Mouse (Mus musculus) lung, embryonic 15.5 days (tissue): ENCODE measurements around the gene Gm10197. TPM values are rescaled to one million over a fixed set of nuclear protein-coding genes. Genes with fewer than 3 reads are reported as not detected.
A peak's percentile ranks its signal among the peaks of the same experiment; 100 is the strongest.

Experiments used
- ATAC-seq: fragments of 200-750 bp; cut with Nextera tagmentation; 2 replicates; pipeline ENCODE4 v1.8.0; 2017; ENCODE audit warnings: moderate number of reproducible peaks, borderline replicate concordance; ENCODE audit not compliant: low FRiP score, low TSS enrichment; ENCODE audit errors: extremely low read depth
- H3K27ac ChIP-seq: fragments of 300-500 bp; sonication (generic); 2 replicates; pipeline ENCODE4 v1.5.1; 2015; ENCODE audit warnings: moderate library complexity, mild to moderate bottlenecking, inconsistent platforms
- H3K27me3 ChIP-seq: fragments of 300-500 bp; sonication (generic); 2 replicates; pipeline ENCODE4 v1.6.1; 2015; ENCODE audit warnings: inconsistent platforms
- H3K36me3 ChIP-seq: fragments of 300-500 bp; sonication (generic); 2 replicates; pipeline ENCODE4 v1.6.1; 2015; ENCODE audit warnings: inconsistent platforms
- H3K4me1 ChIP-seq: fragments of 300-500 bp; sonication (generic); 2 replicates; pipeline ENCODE4 v1.6.1; 2015; ENCODE audit warnings: inconsistent platforms
- H3K4me2 ChIP-seq: fragments of 300-500 bp; sonication (generic); 2 replicates; pipeline ENCODE4 v1.6.1; 2015; ENCODE audit warnings: inconsistent platforms, mild to moderate bottlenecking, moderate library complexity
- H3K4me3 ChIP-seq: fragments of 300-500 bp; sonication (generic); 2 replicates; pipeline ENCODE4 v1.5.1; 2015; ENCODE audit warnings: mild to moderate bottlenecking, inconsistent platforms
- H3K9ac ChIP-seq: fragments of 300-500 bp; sonication (generic); 2 replicates; pipeline ENCODE4 v1.6.1; 2015; ENCODE audit warnings: inconsistent platforms
- H3K9me3 ChIP-seq: fragments of 300-500 bp; sonication (generic); 2 replicates; pipeline ENCODE4 v1.6.1; 2016; ENCODE audit warnings: inconsistent platforms
- WGBS: fragments of 180-500 bp; shearing (Covaris S2); methylation state at CpG from one replicate; pipeline ENCODE4 v1.1.7; 2015; 5-methylcytosine and 5-hydroxymethylcytosine counted together
- polyA plus RNA-seq: library from polyadenylated mRNA; unstranded; fragments of >200 nt; fragmentation: Nextera tagmentation; extraction: Ambion mirVana; gene quantifications from 2 replicates; pipeline ENCODE4 v1.2.1, GENCODE M21; 2015

The Gm10197 gene
- polyA plus RNA-seq, 1 experiment from 2014 or later: 4.1 TPM

DNA sequence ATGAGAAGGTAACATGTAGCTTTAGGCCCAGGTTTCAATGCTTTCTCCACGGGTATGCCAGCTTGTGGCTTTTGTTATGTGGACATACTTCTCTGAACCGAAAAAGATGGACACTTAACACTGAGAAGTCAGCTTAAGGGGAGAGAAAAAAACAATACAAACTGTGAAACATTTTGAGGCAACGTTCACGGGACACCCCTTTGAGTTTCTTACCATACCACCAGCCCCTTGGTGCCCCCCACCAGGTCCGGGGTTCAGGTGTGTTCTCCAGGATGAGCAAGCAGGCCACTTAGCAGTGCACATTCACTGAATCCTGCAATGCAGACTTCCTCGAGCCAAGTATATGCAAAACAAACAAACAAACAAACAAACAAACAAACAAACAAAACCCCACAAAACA is 46.7 kb downstream of the Gm10197 start:
- Histone ChIP-seq H3K36me3 (no peaks in the 10 kb centered on the region), H3K9ac (no peak overlapping the region), H3K4me3 (no peak overlapping the region), H3K9me3 (no peaks in the 10 kb centered on the region), H3K4me2 (peak overlapping the region; percentile 69), H3K27me3 (no peaks in the 10 kb centered on the region), H3K27ac (no peak overlapping the region), H3K4me1 (peaks cover 34% of the 10 kb centered on the region)
- no peak for ATAC-seq
- 50% methylated on average over 6 of the region's 6 CpGs for WGBS

DNA sequence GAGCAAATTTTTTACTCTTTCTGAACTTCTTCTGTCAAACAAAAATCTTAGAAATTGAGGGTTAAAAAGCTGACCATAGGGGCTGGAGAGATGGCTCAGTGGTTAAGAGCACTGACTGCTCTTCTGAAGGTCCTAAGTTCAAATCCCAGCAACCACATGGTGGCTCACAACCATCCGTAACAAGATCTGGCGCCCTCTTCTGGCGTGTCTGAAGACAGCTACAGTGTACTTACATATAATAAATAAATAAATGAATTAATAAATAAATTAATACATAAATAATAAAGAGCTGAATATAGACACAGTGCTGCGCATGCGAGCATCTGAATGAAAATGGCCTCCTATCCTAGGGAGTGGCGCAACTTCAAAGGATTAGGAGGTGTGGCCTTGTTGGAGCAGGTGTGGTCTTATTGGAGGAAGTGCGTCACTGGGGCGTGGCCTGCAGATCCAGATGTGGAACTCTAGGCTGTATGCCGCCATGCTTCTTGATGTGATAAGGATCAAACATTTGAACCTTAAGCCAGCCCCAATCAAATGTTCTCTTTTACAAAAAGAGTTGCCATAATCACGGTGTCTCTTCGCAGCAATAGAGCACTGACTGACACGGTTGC is 49.0 kb downstream of the Gm10197 start:
- Histone ChIP-seq H3K4me3 (no peak overlapping the region), H3K27me3 (no peaks in the 10 kb centered on the region), H3K9ac (no peak overlapping the region), H3K4me2 (no peak overlapping the region), H3K27ac (no peak overlapping the region), H3K36me3 (no peaks in the 10 kb centered on the region), H3K4me1 (peaks cover 41% of the 10 kb centered on the region), H3K9me3 (no peaks in the 10 kb centered on the region)
- ATAC-seq: no peak
- WGBS: 91% methylated on average over 12 of the region's 12 CpGs

Other genes with a start within 250 kb of the Gm10197 start
- gene Add3, start 231.3 kb downstream of the Gm10197 start, polyA plus RNA-seq: 106 and 109 TPM in 2 replicates
- 38.3 and 38.4 TPM in 2 replicates for gene Mxi1, start 61.2 kb downstream of the Gm10197 start, polyA plus RNA-seq
- 38.5 and 41.8 TPM in 2 replicates for gene Smndc1, start 18.8 kb upstream of the Gm10197 start, polyA plus RNA-seq
- 6.7 and 7.8 TPM in 2 replicates for gene Dusp5, start 157.3 kb upstream of the Gm10197 start, polyA plus RNA-seq
- gene Nutf2-ps1, start 217.3 kb upstream of the Gm10197 start, polyA plus RNA-seq: 402 and 410 TPM in 2 replicates
- gene Smc3, start 228.6 kb upstream of the Gm10197 start, polyA plus RNA-seq: 68.1 and 72.2 TPM in 2 replicates